Mouse (Mus musculus) neural tube, embryonic 14.5 days (tissue): Measurements from ENCODE around the gene Dnah7c. TPM values are rescaled to one million over a fixed set of nuclear protein-coding genes. Genes with fewer than 3 reads are reported as not detected.

Source experiments
- ATAC-seq: fragments of 200-750 bp; cut with Nextera tagmentation; 2 replicates; pipeline ENCODE4 v1.8.0; 2017; ENCODE audit warnings: low read depth, mild to moderate bottlenecking, moderate TSS enrichment, moderate library complexity
- H3K27ac ChIP-seq: fragments of 300-500 bp; sonication (generic); 2 replicates; pipeline ENCODE4 v1.5.1; 2014; ENCODE audit warnings: low read depth, mild to moderate bottlenecking, control low read depth, low read length, moderate library complexity, mixed read lengths
- H3K27me3 ChIP-seq: fragments of 300-500 bp; sonication (generic); 2 replicates; pipeline ENCODE4 v1.6.1; 2014; ENCODE audit warnings: low read length; ENCODE audit not compliant: control insufficient read depth, insufficient read depth
- H3K36me3 ChIP-seq: fragments of 300-500 bp; sonication (generic); 2 replicates; pipeline ENCODE4 v1.6.1; 2014; ENCODE audit warnings: low read length, mixed read lengths; ENCODE audit not compliant: control insufficient read depth, insufficient read depth
- H3K4me1 ChIP-seq: fragments of 300-500 bp; sonication (generic); 2 replicates; pipeline ENCODE4 v1.6.1; 2014; ENCODE audit warnings: low read length; ENCODE audit not compliant: control insufficient read depth, insufficient read depth
- H3K4me2 ChIP-seq: fragments of 300-500 bp; sonication (generic); 2 replicates; pipeline ENCODE4 v1.6.1; 2014; ENCODE audit warnings: mild to moderate bottlenecking, low read depth, low read length, control low read depth
- H3K4me3 ChIP-seq: fragments of 300-500 bp; sonication (generic); 2 replicates; pipeline ENCODE4 v1.5.1; 2014; ENCODE audit warnings: low read depth, low read length, control low read depth, mixed read lengths
- H3K9ac ChIP-seq: fragments of 300-500 bp; sonication (generic); replicated peaks from 2 replicates; pipeline ENCODE4 v1.6.1; 2014; ENCODE audit warnings: low read depth, mild to moderate bottlenecking, control low read depth, low read length, mixed read lengths
- H3K9me3 ChIP-seq: fragments of 300-500 bp; sonication (generic); 2 replicates; pipeline ENCODE4 v1.6.1; 2016; ENCODE audit warnings: low read length; ENCODE audit not compliant: control insufficient read depth
- WGBS: fragments of 180-500 bp; shearing (Covaris S2); extraction: QIAGEN DNeasy Blood & Tissue Kit; methylation state at CpG from one replicate; pipeline ENCODE4 v1.1.7; 2014; 5-methylcytosine and 5-hydroxymethylcytosine counted together
- polyA plus RNA-seq: library from polyadenylated mRNA; unstranded; fragments of >200 nt; fragmentation: Nextera tagmentation; extraction: Ambion mirVana; gene quantifications from 2 replicates; pipeline ENCODE4 v1.2.1, GENCODE M21; 2014

The Dnah7c gene
- polyA plus RNA-seq, 1 experiment from 2014 or later = 0.67 TPM

- Histone ChIP-seq H3K4me1 (peaks cover 7% of the 10 kb centered on the region; the same call in 1 of the 2 replicates), H3K4me2 (no peak overlapping the region), H3K27me3 (no peaks in the 10 kb centered on the region), H3K9me3 (no peaks in the 10 kb centered on the region), H3K4me3 (no peak overlapping the region), H3K9ac (no peak overlapping the region), H3K27ac (no peak overlapping the region), H3K36me3 (no peaks in the 10 kb centered on the region)
- no peak for ATAC-seq
- WGBS = 30% methylated on average over 5 of the region's 5 CpGs
Measured at GRCm38 (mm10) chr1:46845221-46845620, 419.8 kb downstream of the Dnah7c start.

- WGBS = 48% methylated on average over 1 of the region's 1 CpGs
- H3K9me3 ChIP-seq = no peaks in the 10 kb centered on the region
- no peak for ATAC-seq
- H3K4me2 ChIP-seq = no peak overlapping the region
- no peak overlapping the region for H3K9ac ChIP-seq
- H3K36me3 ChIP-seq = no peaks in the 10 kb centered on the region
- peaks cover 20% of the 10 kb centered on the region; the same call in 1 of the 2 replicates for H3K4me1 ChIP-seq
- 0 out of 2 replicates have a peak, but pooled peaks cover 2% of the 10 kb centered on the region for H3K27me3 ChIP-seq
- H3K4me3 ChIP-seq = no peak overlapping the region
- peak overlapping the region; percentile 8; the same call in 1 of the 2 replicates for H3K27ac ChIP-seq
Measured at GRCm38 (mm10) chr1:46849758-46850157, 424.4 kb downstream of the Dnah7c start.

GRCm38 (mm10) chr1:46851586-46851985 is 426.2 kb downstream of the Dnah7c start:
- no peak overlapping the region for H3K9ac ChIP-seq
- peaks cover 15% of the 10 kb centered on the region; the same call in 1 of the 2 replicates for H3K4me1 ChIP-seq
- H3K9me3 ChIP-seq = no peaks in the 10 kb centered on the region
- no peak for ATAC-seq
- peak overlapping the region; percentile 95; the same call in 1 of the 2 replicates for H3K4me3 ChIP-seq
- 0 out of 2 replicates have a peak, but pooled peaks cover 2% of the 10 kb centered on the region for H3K27me3 ChIP-seq
- peak overlapping the region; percentile 56 for H3K4me2 ChIP-seq
- no peaks in the 10 kb centered on the region for H3K36me3 ChIP-seq
- 68% methylated on average over 4 of the region's 4 CpGs for WGBS
- H3K27ac ChIP-seq = no peak overlapping the region

GRCm38 (mm10) chr1:46852216-46852599 is 426.8 kb downstream of the Dnah7c start:
- WGBS = 0% methylated on average over 4 of the region's 4 CpGs
- Histone ChIP-seq H3K4me2 (peak overlapping the region; percentile 56), H3K27me3 (0 out of 2 replicates have a peak, but pooled peaks cover 2% of the 10 kb centered on the region), H3K27ac (peak overlapping the region; percentile 99), H3K4me3 (peak overlapping the region; percentile 95), H3K36me3 (no peaks in the 10 kb centered on the region), H3K4me1 (peaks cover 15% of the 10 kb centered on the region; the same call in 1 of the 2 replicates), H3K9ac (peak overlapping the region; percentile 100), H3K9me3 (no peaks in the 10 kb centered on the region)
- ATAC-seq = no peak

GRCm38 (mm10) chr1:46852600-46853272 is 427.3 kb downstream of the Dnah7c start:
- Histone ChIP-seq H3K27me3 (0 out of 2 replicates have a peak, but pooled peaks cover 2% of the 10 kb centered on the region), H3K4me1 (peaks cover 15% of the 10 kb centered on the region; the same call in 1 of the 2 replicates), H3K4me2 (peak overlapping the region; percentile 56), H3K27ac (peak overlapping the region; percentile 99), H3K9me3 (no peaks in the 10 kb centered on the region), H3K4me3 (peak overlapping the region; percentile 95), H3K36me3 (no peaks in the 10 kb centered on the region), H3K9ac (peak overlapping the region; percentile 100)
- peak; percentile 39 for ATAC-seq
- WGBS = 1% methylated on average over 61 of the region's 75 CpGs

- Histone ChIP-seq H3K4me2 (peak overlapping the region; percentile 56), H3K4me1 (peaks cover 15% of the 10 kb centered on the region; the same call in 1 of the 2 replicates), H3K9me3 (no peaks in the 10 kb centered on the region), H3K9ac (peak overlapping the region; percentile 100), H3K36me3 (no peaks in the 10 kb centered on the region), H3K4me3 (peak overlapping the region; percentile 95), H3K27ac (peak overlapping the region; percentile 99), H3K27me3 (0 out of 2 replicates have a peak, but pooled peaks cover 2% of the 10 kb centered on the region)
- ATAC-seq = peak; percentile 97
- under 1% methylated on average over 84 of the region's 86 CpGs for WGBS
Measured at GRCm38 (mm10) chr1:46853317-46854035, 428.1 kb downstream of the Dnah7c start.

- 19% methylated on average over 18 of the region's 18 CpGs for WGBS
- H3K27ac ChIP-seq = peak overlapping the region; percentile 99
- H3K9me3 ChIP-seq = no peaks in the 10 kb centered on the region
Measured at GRCm38 (mm10) chr1:46854036-46854900, 428.9 kb downstream of the Dnah7c start.

GRCm38 (mm10) chr1:46856498-46856897 is 431.1 kb downstream of the Dnah7c start:
- Histone ChIP-seq H3K4me2 (no peak overlapping the region), H3K27me3 (0 out of 2 replicates have a peak, but pooled peaks cover 2% of the 10 kb centered on the region), H3K4me3 (no peak overlapping the region), H3K9me3 (no peaks in the 10 kb centered on the region), H3K27ac (no peak overlapping the region), H3K9ac (no peak overlapping the region), H3K4me1 (peaks cover 7% of the 10 kb centered on the region; the same call in 1 of the 2 replicates), H3K36me3 (no peaks in the 10 kb centered on the region)
- no peak for ATAC-seq
- WGBS = 54% methylated on average over 4 of the region's 4 CpGs

More at GRCm38 (mm10) chr1:46854036-46854900, 428.9 kb downstream of the Dnah7c start:
- H3K36me3 ChIP-seq = no peaks in the 10 kb centered on the region
- 0 out of 2 replicates have a peak, but pooled peaks cover 2% of the 10 kb centered on the region for H3K27me3 ChIP-seq
- H3K4me1 ChIP-seq = peaks cover 15% of the 10 kb centered on the region; the same call in 1 of the 2 replicates
- peak overlapping the region; percentile 51 for H3K4me2 ChIP-seq
- H3K9ac ChIP-seq = peak overlapping the region; percentile 18; the same call in 1 of the 2 replicates
- ATAC-seq = no peak; the same call in 1 of the 2 replicates
- peak overlapping the region; percentile 95 for H3K4me3 ChIP-seq
